ENCODE assay signal across 8 mouse cellular contexts in the genomic region with DNA sequence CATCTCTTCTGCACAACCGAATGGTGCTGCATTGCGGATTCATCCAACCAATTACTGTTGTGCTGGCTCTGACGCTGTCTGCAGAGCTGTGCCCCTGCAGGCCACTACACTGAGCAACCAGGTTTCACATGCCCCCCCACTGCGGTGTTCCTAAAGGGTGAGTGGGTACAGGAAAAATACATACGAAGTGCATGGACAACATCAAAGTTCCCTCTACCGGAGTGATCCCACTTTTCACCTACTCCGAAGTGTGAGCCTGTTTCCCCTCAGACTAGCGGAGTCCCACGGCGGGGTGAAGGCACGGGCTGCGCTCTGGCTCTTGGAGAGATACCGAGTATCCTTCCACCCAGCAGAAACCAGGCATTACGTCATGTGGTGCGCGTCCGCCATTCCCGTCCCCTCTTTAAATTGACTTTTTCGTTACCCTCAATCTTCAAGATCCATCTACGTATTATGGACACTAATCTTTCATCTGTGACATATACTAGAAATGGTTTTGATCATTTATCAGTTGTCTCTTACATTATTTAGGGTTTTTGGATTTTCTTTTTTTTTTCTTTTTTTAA. TPM values are rescaled to one million over a fixed set of nuclear protein-coding genes. Genes with fewer than 3 reads are reported as not detected.
DNase-seq lines count a peak whose midpoint lies in the region; ATAC-seq and TF ChIP-seq lines count a peak whose summit lies in the region.

No protein-coding gene starts in this region.

- no peaks in the 10 kb centered on the region for H3K36me3 ChIP-seq in hindbrain, postnatal 0 days (ENCODE audit: insufficient read depth, low read length)

- H3K9ac ChIP-seq in hindbrain, postnatal 0 days (replicated peaks; ENCODE audit: low read length) = peak overlapping the region; percentile 78

- H3K9me3 ChIP-seq in hindbrain, postnatal 0 days (ENCODE audit: low read length) = no peaks in the 10 kb centered on the region

- H3K4me2 ChIP-seq in hindbrain, postnatal 0 days (ENCODE audit: low read depth, low read length) = peak overlapping the region; percentile 69

- 0 out of 2 replicates have a peak, but pooled peaks cover 2% of the 10 kb centered on the region for H3K4me1 ChIP-seq in hindbrain, postnatal 0 days (ENCODE audit: insufficient read depth, low read length)

- peak; percentile 86 for DNase-seq in gastrocnemius, adult 2 months
- DNase-seq in hindbrain, postnatal 0 days (ENCODE audit: low spot score) = peak; percentile 97
- peak; percentile 74 to 90 for DNase-seq in left cerebral cortex, adult 8-10 months (ENCODE audit: low spot score in 2 of 2)
- DNase-seq in right cerebral cortex, adult 2 months (ENCODE audit: low spot score in 2 of 2) = peak; percentile 84 to 85
- DNase-seq in urinary bladder, postnatal 25 days (ENCODE audit: low spot score) = peak; percentile 60

- H3K27ac ChIP-seq in gastrocnemius, adult 2 months = peak overlapping the region; percentile 100
- H3K27ac ChIP-seq in hindbrain, postnatal 0 days = peak overlapping the region; percentile 100

- peak; percentile 77 for ATAC-seq in activated CD4-positive, CD25-positive, alpha-beta regulatory T cell, adult 4 months
- ATAC-seq in common myeloid progenitor, adult 5-6 weeks (replicated peaks; ENCODE audit: low read depth, poor library complexity, severe bottlenecking) = peak; percentile 86
- ATAC-seq in hindbrain, postnatal 0 days = peak; percentile 89
- peak; percentile 77 for ATAC-seq in megakaryocyte, adult 5-6 weeks (ENCODE audit: poor library complexity, severe bottlenecking)

- WGBS in hindbrain, postnatal 0 days = under 1% methylated on average over 20 of the region's 20 CpGs

- no peaks in the 10 kb centered on the region for H3K27me3 ChIP-seq in hindbrain, postnatal 0 days (ENCODE audit: insufficient read depth, low read length)

- peak overlapping the region; percentile 95 for H3K4me3 ChIP-seq in gastrocnemius, adult 2 months
- H3K4me3 ChIP-seq in hindbrain, postnatal 0 days (ENCODE audit: low read length) = peak overlapping the region; percentile 57

- peak; percentile 35 for TF ChIP-seq CTCF in gastrocnemius, adult 2 months (IDR thresholded peaks at IDR 0.05)
- TF ChIP-seq CTCF in hindbrain, postnatal 0 days (IDR thresholded peaks at IDR 0.05; ENCODE audit: low read depth) = peak; percentile 69

- intact Hi-C loops in gastrocnemius, adult 2 months (cut with DNase I) = loop anchor here (1.0 to 5.0 kb wide), 3 partner anchors 23 to 60 kb away; a partner anchor contains a TSS

RNA-seq across cellular contexts. Expression of a gene that starts 0.6 kb away (rescaled TPM):
- polyA plus RNA-seq in activated CD4-positive, CD25-positive, alpha-beta regulatory T cell, adult 4 months (2017; shearing (Covaris generic)) = 1 to 10 TPM; 6.4 to 7.9 TPM
- 8.7 and 11.3 TPM in 2 replicates for total RNA-seq in common myeloid progenitor, adult 5-6 weeks (2017)
- total RNA-seq in gastrocnemius, adult 2 months (2021) = 10 to 100 TPM in 1 of 2 experiments, 1 to 10 TPM in 1; 7.5 to 10.3 TPM
- total RNA-seq in hindbrain, postnatal 0 days (2014; rRNA removed) = 8.1 and 9.4 TPM in 2 replicates
- 7.3 TPM in 2 replicates for polyA plus RNA-seq in hindbrain, postnatal 0 days (2015; fragmentation: Nextera tagmentation; extraction: Ambion mirVana)
- 10 to 100 TPM; 18.8 to 22.9 (median 21.6) TPM for total RNA-seq in left cerebral cortex, adult 8-10 months (2022)
- total RNA-seq in megakaryocyte, adult 5-6 weeks (2015) = 22.8 and 25.3 TPM in 2 replicates
- total RNA-seq in megakaryocyte, adult 5-6 weeks (2017) = 14.8 and 21.9 TPM in 2 replicates

RNA-seq across cellular contexts. Expression of a gene that starts 15.5 kb away (rescaled TPM):
- polyA plus RNA-seq in activated CD4-positive, CD25-positive, alpha-beta regulatory T cell, adult 4 months (2017; shearing (Covaris generic)) = under 1 TPM in 1 of 2 experiments, not detected in 1; 0.36 TPM
- total RNA-seq in common myeloid progenitor, adult 5-6 weeks (2017) = not detected in 2 replicates
- total RNA-seq in gastrocnemius, adult 2 months (2021) = 1 to 10 TPM in 1 of 2 experiments, under 1 TPM in 1; 0.59 to 1.0 TPM
- 0.68 and 2.2 TPM in 2 replicates for total RNA-seq in hindbrain, postnatal 0 days (2014; rRNA removed)
- 0.91 and 1.0 TPM in 2 replicates for polyA plus RNA-seq in hindbrain, postnatal 0 days (2015; fragmentation: Nextera tagmentation; extraction: Ambion mirVana)
- total RNA-seq in left cerebral cortex, adult 8-10 months (2022) = under 1 TPM in 2 of 4 experiments, not detected in 2; 0.21 to 0.23 TPM
- total RNA-seq in megakaryocyte, adult 5-6 weeks (2015) = 0.23 TPM in 1 of 2 replicates, not detected in the other
- total RNA-seq in megakaryocyte, adult 5-6 weeks (2017) = not detected in 2 replicates

RNA-seq across cellular contexts. Expression of a gene that starts 57.7 kb away (rescaled TPM):
- 10 to 100 TPM; 47.7 to 53.5 TPM for polyA plus RNA-seq in activated CD4-positive, CD25-positive, alpha-beta regulatory T cell, adult 4 months (2017; shearing (Covaris generic))
- total RNA-seq in common myeloid progenitor, adult 5-6 weeks (2017) = 243 and 254 TPM in 2 replicates
- 10 to 100 TPM; 54.4 to 55.3 TPM for total RNA-seq in gastrocnemius, adult 2 months (2021)
- 848 and 1,018 TPM in 2 replicates for total RNA-seq in hindbrain, postnatal 0 days (2014; rRNA removed)
- 985 and 1,014 TPM in 2 replicates for polyA plus RNA-seq in hindbrain, postnatal 0 days (2015; fragmentation: Nextera tagmentation; extraction: Ambion mirVana)
- total RNA-seq in left cerebral cortex, adult 8-10 months (2022) = 100 to 1,000 TPM; 777 to 872 (median 832) TPM
- 12.0 and 19.7 TPM in 2 replicates for total RNA-seq in megakaryocyte, adult 5-6 weeks (2015)
- 39.3 and 56.6 TPM in 2 replicates for total RNA-seq in megakaryocyte, adult 5-6 weeks (2017)

RNA-seq across cellular contexts. Expression of a gene that starts 58.9 kb away (rescaled TPM):
- 10 to 100 TPM; 57.2 to 72.6 TPM for polyA plus RNA-seq in activated CD4-positive, CD25-positive, alpha-beta regulatory T cell, adult 4 months (2017; shearing (Covaris generic))
- total RNA-seq in common myeloid progenitor, adult 5-6 weeks (2017) = 15.8 and 31.0 TPM in 2 replicates
- 100 to 1,000 TPM; 149 to 161 TPM for total RNA-seq in gastrocnemius, adult 2 months (2021)
- 82.8 and 100 TPM in 2 replicates for total RNA-seq in hindbrain, postnatal 0 days (2014; rRNA removed)
- polyA plus RNA-seq in hindbrain, postnatal 0 days (2015; fragmentation: Nextera tagmentation; extraction: Ambion mirVana) = 139 and 155 TPM in 2 replicates
- 10 to 100 TPM; 43.9 to 49.4 (median 46.0) TPM for total RNA-seq in left cerebral cortex, adult 8-10 months (2022)
- total RNA-seq in megakaryocyte, adult 5-6 weeks (2015) = 9.9 and 11.1 TPM in 2 replicates
- 4.8 and 10.2 TPM in 2 replicates for total RNA-seq in megakaryocyte, adult 5-6 weeks (2017)

Comparison
In these comparisons a context has a peak if more than half of its experiments do, and no peak if none do; other contexts are left out.
1. Peak in every context shown above with its lines: DNase-seq, ATAC-seq, H3K4me3 ChIP-seq and H3K27ac ChIP-seq.